Mouse (Mus musculus) v-Abl transformed pro-B cells (cell line): ENCODE data around the gene Ncstn.

Experiments
- in situ Hi-C, 2 experiments: fragments of 400-800 bp; cut with MboI; formaldehyde crosslinking; loops; one replicate each; pipeline ENCODE4 v1.15.1; 2025; ENCODE audit not compliant: unreplicated experiment in 2 of 2

Ncstn gene

DNA sequence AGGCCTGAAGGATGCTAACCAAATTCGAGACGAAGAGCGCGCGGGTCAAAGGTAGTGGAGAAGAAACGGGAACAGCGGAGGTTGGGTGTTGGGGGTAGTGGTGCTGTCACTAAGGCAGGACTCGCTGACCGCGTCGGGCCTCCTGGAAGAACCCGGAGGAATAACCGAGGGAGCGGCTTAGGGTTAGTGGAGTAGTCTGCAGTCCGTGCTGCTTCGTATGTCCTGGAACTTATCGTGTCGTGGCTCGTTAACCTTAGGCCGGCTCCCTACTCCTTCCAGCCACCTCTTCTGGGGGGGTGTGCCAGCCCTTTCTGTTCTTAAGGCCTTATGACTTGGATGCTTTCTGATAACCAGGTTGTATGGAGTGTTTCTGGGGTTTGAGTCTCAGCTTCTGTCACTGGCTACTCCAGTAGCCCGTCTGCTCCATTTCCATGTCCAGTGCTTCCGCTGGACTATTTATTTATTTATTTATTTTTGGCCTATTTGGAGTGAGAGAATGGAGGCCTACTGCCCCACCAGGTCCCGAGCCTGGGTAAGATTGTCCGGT, 377 bp upstream of the Ncstn start:
- in situ Hi-C loops = loop anchor here in 1 of 2 experiments (10.0 kb wide), 1 partner anchor 1198 kb away; the partner anchor contains the start of genes Dusp12 and Gm26620

DNA sequence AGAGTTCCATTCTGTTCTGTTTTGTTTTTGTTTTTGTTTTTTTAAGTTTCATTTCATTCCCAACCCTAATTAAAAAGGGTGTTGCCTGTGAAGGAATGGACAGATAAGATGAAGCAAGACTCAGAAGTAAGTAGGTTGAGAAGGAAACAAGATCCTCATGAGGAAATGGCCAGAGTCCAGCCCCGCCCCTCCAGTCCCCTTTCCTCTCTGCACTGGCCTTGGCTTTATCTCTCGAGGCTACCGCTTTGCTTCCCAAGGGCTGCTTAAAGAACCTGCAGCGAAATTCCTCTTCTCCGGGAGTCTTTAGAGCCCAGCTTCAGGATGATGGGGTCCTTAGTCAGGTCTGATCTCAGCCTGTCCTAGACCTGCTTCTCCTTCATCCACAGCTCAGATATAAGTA, 4.6 kb downstream of the Ncstn start:
- in situ Hi-C loops = no loop called here

DNA sequence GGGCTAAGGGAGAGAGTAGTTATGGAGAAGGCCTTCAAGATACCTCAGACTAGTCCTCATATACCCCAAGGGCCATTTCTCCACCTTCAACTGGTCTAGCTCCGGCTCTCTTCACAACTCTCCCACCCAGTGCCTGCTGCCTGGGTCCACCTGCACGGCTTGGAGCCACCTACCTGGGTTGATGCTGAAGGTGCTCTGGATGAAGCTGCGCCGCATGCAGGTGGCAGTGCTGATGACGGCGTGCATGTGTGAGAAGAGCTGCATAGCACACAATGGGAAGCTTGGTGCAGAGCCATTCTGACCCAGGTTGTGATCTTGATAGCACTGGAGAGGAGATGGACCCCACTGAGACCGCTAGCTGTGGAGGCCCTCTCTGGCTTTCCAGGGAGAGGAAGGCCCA, 10.0 kb downstream of the Ncstn start:
- in situ Hi-C loops = no loop called here

DNA sequence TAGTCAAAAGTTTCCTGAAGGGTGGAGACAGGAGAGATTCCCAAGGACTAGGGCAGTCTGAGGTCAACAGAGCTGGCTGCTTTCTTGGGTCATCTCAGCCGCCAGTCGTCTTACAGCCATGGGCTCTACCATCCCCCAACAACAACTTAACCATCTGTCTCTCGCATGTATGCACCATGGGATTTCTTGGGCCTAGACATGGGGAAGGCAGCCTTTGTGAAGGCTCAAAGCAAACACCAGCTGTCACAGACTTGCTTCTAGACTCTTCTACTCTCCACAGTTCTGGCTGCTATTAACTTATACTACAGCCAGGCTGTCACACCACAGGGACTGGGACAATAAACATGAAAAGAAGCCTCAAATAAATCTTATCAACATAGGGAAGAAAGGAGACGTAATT, 11.0 kb downstream of the Ncstn start:
- in situ Hi-C loops = no loop called here

DNA sequence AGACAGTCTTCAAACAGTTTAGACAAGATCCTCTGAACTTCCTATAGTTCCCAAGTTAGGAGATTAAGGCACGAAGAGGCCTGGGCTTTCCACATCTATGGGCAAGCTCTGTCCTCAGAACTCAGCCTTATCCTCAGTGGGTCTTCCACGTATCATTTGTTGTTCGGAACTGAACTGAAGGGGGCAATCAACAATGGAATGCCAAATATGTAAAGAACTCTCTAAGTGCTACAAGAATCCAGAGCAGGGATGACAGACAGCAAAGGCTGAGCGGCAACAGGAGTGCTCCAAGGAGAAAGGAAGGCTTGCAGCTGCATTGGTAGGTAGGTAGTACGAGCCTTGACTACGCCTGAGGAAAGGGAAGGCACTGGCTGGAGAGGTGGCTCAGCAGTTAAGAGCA, 12.4 kb downstream of the Ncstn start:
- in situ Hi-C loops = no loop called here

DNA sequence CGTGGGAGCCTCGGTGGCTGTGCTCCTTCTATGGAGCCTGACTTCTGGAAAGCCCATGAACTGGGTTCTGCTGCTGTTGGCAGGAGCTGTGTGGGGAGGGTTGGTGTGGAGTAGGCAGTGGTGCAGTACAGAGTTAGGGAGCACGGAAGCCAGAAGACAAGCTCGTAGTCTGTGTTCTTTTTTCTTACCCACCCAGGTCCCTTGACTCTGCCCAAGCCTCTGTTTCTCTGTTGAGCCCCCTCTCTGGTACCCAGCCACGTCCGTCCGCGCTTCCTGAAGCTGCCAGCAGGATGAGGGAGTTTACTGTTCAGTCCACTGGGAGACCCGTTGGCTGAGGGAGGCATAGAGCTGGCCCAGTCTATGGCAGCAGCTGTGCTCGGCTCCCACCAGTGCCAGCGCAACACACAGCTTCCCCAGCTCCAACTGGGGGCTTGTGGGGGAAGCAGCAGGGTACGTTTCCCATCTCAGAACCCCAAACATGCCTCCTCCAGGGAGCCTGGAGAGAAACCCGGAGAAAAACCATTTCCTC, 17.9 kb downstream of the Ncstn start:
- in situ Hi-C loops = no loop called here

DNA sequence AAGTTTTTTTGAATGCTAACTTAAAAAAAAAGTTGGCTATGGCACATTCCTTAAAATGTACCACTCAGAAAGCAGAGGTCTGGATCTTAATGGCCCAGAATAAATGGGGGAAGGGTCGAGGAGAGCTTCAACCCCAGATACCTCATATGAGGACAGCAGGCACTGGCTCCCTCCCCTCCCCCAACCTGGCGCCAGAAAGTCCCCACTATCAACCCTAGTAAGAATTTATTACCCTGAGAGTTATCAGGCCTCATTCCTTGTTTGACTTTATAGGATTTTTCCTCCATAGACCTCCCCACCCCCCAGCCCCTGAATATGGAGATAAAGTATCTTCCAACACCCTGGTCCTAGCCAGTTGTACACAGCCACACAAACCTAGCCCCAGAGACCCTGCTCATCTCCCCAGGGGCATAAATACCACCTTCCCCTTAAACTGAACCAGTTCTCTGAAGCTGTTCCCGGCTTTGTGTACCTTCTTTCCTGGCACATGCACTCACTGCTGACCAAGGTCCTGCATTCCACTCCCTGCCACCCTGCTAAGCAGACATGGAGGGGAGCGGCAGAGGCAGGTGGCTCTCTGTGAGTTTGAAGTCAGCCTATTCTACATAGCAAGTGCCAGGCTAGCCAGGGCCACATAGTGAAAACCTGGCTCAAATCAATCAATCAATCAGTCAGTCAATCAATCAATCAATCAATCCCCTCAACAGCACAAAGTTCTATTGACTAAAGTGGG, 19.1 kb downstream of the Ncstn start:
- in situ Hi-C loops = no loop called here

DNA sequence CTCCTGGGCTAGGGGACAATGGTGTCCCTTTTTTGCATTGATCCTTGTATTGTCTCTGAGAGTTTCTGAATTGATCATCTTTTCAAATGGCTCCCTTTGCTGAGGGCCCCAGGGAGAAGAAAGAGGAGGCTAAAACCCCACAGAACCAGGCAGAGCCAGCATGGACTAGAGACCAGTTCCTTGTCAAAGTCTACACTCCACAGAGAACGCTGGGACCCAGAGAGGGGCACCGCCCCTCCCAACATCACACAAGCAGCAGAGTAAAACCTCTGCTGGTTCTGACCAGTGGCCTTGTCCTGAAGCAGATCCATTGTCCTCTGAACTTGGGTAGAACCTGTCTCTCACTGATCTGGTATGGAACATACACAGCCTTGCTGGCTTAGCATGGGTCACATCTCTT, 20.5 kb downstream of the Ncstn start:
- in situ Hi-C loops = no loop called here

DNA sequence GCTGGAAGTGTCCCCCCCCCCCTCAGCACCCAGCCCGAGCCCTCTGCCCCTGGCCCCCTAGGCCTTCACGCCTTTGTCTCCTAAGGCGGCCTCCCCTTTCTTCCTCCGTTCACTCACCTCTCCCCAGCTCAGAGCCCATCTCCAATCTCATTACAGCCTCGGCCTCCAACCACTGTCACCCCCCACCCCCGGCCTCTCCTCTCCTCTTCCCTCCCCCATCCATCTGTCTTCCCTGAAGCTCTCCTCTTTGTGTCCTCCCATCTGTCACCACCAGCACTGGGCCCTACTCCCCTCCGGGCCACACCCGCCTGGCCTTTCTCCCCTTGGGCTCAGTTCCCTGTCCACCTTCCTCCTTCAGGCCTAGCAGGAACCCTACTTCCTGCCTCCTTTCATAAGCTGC, 21.4 kb downstream of the Ncstn start:
- in situ Hi-C loops = no loop called here

DNA sequence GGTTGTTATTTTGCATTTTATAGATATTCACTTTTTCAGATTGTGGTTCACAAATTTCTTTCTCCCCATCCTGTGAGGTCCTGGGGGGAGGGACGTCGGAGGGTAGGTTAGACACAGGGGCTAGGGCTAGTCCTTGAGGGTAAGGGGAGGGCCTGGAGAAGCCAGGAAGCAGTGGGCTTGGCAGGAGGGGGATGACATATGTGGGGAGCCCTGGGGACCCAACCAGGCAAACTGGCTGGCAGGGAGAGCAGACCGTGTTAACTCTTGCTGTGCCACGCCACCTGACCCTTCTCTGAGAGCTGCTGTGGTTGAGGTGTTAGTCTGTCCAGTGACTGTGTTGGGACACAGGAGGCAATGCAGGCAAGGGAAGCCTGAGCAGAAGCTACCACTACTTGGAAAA, 21.9 kb downstream of the Ncstn start:
- in situ Hi-C loops = no loop called here

DNA sequence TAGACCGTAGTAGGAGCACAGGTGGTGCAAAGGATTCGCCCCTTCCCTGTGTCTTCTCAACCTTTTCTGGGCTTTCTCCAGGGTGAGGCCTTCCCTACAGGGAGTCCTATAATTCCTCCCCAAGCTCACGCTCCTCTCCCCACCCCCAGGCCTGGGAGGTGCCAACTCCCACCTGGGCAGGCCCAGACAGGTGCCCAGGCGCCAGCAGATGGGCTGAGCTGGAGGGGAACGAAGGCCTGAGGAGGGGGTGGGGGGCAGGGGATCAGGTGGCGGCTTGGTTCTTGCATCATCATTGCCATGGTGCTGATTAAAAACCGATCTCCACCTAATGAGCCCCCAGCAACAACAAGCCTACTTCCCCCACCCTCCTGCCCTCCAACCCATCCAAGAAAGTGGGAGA, 23.7 kb downstream of the Ncstn start:
- in situ Hi-C loops = no loop called here

DNA sequence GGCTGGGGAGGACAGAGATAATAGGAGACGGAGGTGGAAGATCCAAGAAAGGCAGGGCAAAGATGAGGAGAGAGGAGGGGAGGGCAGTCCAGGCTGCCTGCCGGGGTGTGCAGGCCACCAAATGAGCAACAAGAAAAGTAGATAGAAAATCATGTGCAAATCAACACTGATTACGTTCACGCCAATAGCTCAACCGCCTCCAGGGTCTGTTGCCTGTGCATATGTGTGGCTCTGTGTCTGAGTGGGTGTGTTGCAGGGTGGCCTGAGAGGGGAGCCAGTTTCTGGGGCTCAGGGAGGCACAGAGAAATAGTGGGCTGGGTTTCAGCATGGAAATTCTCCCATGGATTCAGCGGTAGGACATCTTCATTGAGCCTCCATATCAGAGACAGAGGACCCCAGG, 24.3 kb downstream of the Ncstn start:
- in situ Hi-C loops = no loop called here

DNA sequence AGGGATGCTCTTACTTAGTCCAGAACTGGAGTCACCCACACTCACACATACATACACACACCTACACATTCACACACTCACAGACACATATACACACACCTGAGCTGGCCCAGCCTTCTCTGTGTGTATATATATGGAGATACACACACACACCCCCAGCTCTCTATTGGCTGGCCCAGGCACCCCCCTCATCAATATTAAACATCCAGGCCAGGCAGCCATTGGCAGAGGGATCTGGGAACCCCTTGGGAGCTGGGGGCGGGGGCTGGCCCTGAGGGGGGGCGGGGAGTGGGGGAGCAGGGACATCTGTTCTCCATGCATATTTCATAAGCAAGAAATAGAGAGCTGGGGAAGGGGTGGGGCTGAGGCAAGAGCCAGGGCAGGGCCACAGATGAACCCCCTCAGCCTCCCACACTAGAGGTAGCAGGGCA, 25.1 kb downstream of the Ncstn start, which contains the start of gene Nhlh1:
TSS of gene Nhlh1 (minus strand) at position 83 of the 431 bp plus-strand sequence.
- in situ Hi-C loops = no loop called here

DNA sequence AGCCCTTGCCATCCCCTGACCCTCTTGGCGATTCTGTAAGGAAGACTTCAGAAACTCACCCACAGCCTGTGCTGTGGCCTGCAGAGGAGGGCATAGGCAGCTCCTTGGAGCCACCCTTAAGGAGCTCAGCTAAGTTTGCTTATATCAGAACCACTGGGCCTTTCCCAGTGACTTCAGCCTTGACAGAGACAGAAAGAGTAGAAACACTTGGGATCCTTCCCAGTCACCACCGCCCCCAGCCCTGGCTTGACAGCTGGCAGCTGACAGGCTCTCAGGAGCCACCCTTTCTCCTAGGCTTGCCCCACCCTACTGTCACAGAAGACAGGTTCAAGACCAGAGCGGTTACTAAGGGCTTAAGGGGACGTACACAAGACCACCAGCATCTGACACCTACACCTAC, 26.3 kb downstream of the Ncstn start:
- in situ Hi-C loops = no loop called here

DNA sequence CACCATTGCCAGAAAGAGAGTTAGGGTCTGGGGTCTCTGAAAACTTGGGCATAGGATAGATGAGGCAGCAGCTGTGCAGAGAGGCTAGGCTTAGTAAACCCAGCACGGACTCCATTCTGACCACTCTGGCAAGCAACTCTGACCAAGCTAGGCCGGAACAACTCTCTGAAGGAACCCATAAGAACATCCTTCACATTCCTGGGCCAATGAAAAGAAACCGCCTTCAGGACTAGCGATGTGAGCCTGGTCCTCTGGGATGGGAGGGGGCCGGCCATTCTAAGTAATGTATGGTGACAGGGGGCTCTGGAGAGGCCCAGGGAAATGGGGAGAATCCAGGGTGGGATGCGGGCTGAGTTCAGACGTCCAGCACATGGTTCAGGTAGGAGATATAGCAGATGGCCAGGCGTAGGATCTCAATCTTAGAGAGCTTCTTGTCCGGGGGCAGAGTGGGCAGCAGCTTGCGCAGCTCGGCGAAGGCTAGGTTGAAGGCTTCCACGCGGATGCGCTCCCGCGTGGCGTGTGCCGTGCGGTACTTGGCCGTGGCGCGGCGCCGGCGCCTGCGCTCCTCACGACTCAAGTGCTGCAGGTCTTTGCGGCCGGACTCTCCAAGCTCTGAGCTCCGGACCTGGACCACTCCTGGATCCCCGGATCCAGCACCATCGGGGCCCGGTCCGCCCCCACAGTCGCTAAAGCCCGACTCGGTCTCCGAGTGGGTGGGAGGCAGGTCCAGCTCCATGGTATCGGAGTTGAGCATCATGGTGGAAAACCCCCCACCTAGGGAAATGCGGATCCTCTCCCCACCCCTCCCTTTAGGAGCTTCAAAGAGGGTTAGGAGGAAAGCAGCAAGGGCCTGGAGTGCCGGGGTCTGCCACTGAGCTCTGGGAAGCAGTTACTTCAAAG, 28.8 kb downstream of the Ncstn start:
- in situ Hi-C loops = no loop called here

DNA sequence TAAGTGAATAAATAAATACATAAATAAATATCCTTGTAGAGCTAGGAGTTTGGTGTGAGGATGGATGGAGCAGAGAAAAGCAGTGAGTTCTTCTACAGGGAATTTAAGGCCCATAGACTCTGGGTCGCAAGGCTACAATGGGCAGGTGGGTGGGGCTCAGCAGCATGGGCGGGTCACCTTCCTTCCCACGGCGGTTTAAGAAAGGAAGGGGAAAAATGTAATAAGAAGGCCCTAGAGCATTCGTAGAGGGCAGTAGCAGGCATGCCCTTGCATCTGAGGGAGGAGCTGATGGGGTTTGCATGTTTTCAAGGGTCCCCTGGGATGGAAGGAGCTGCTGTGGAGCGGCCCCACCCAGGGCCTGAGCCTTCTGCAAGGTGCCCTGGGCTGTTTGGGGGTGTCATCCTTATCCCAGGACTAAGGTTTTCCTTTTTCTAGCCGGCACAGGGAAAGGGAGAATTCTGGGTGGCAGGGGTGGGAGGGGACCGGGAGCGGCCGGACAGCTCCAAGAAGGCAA, 29.8 kb downstream of the Ncstn start:
- in situ Hi-C loops = no loop called here

DNA sequence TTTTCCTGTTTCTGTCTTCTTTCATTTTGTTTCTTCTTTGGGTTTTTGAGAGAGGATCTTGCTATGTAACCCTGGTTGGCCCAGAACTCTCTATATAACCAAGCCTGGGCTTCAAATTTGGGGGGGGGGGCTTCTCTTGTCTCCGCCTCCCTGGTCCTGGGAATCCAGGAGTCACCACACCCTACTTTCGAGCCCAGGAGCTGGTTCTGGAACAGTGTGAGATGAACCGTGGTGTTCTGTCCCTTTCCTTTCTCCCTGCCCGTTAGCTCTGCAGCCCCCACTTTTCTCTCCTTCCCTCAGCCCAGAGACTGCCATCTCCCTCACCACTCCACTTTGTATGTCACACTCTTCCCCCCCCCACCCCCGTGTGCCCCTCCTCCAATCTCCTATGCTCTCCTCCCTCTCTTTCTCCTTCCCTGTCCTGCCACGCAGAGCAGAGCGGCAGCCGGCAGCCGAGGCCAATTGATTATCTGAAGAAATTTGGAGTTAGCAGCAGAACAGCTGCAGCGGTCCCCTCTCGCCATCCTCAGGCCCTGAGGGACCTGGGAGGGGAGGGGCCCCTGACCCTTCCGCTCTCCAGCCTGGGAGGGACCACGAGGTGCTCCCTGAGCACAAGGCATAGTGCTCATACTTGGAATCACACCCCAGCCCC, 33.3 kb downstream of the Ncstn start:
- in situ Hi-C loops = loop anchor here (5.0 to 25.0 kb wide), 3 partner anchors 308 to 1363 kb away; partner anchors contain the start of genes Igsf9 (in 1 of the 2) and Slamf9 (in 1 of the 2)

DNA sequence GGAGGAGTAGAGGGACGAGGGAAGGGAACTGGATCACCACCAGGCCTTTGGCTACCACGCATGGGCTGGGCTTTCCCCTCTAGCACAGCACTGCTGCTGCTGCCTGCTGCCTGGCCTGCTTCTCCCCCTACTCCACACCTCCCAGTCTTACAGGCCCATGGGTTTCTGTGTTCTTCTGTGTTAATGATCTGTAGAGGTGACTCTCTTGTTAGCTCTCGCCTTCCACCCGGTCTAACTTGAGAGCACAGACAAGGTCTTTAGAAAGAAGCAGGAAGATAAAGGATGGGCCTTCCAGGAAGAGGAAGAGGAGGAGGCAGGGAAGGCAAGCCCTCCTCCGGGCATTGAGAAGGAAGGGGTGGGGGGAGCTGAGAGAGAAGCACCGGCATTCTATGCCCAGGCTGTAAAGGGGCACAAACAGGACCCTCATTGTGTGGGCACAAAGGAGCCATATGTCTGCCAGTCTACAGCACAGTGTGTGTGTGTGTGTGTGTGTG, 34.3 kb downstream of the Ncstn start:
- in situ Hi-C loops = loop anchor here (5.0 to 25.0 kb wide), 3 partner anchors 309 to 1364 kb away; partner anchors contain the start of genes Igsf9 (in 1 of the 2) and Slamf9 (in 1 of the 2)

DNA sequence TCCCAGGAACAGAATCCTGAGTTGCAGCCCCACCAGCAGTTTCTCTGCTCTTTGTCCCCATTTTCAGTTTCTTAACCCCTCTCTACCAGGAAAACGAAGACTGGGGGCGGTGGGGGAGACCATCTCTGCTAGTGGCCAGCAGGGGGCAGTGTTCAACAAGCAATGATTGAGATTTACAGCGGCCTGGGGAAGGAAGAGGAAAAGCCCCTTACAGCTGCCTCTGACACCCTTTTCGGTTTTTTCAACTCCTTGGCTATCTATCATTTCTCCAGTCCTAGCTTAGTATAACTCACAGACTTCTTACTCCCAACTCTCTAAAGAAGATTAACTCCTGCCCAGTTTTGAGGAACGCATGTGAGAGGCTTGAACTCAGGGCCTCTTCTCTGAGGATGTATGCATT, 35.7 kb downstream of the Ncstn start:
- in situ Hi-C loops = loop anchor here (5.0 to 25.0 kb wide), 3 partner anchors 310 to 1365 kb away; partner anchors contain the start of genes Igsf9 (in 1 of the 2) and Slamf9 (in 1 of the 2)

DNA sequence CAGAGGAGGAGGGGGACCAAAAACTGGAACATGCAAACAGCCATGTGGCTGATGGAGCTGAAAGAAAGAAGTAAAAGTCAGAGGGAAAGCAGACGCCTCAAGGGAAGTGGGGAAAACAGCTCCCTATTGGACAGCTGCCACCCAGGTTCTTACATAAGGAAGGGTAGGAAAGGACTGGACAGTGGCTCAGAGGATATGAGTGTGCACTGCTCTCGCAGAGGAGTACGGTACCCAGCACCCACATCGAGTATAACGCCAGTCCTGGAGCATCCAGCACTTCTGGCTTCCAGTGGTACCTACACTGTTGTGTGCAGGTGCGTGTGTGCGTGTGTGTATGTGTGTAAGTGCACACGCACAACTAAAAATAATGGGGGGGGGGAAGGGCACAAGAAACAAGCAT, 36.2 kb downstream of the Ncstn start:
- in situ Hi-C loops = loop anchor here (5.0 to 25.0 kb wide), 3 partner anchors 311 to 1366 kb away; partner anchors contain the start of genes Igsf9 (in 1 of the 2) and Slamf9 (in 1 of the 2)
